Mouse (Mus musculus): ENCODE measurements at regions not wholly inside any gene's neighbourhood (a gene's known extent, or its start where the extent isn't known, plus 50 kb on each side); places are given as distances from the start of the nearest gene placed in this dataset.

DNA sequence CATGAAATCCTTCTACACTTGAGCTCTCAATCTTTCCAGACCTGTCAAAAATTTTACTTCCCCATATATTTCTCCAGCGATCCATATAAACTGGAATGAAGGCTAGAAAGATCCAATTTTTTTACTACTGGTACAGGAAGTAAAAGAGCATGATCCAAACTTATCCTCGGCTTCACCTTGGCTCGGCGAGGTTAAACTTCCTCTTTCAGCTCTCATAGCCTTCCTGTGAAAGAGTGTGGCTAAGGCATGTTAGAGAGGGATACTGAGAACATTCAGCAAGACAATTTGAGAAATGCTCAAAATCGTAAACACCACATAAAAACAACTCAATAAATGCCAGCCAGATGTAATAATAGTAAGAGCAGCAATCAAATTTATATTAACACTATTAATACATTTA, 380.3 kb upstream of the Cblb start:
- H3K27ac ChIP-seq (ENCODE audit: control insufficient read depth, insufficient read depth, low read length): no peak overlapping the region
- 36% methylated on average over 5 of the region's 5 CpGs for WGBS
- H3K36me3 ChIP-seq (ENCODE audit: control insufficient read depth, insufficient read depth, low read length): no peaks in the 10 kb centered on the region
- TF ChIP-seq CTCF (IDR thresholded peaks at IDR 0.05; ENCODE audit: borderline replicate concordance, control insufficient read depth, extremely low read depth, insufficient read depth, low read length, poor library complexity) (no peak), POLR2A (IDR thresholded peaks at IDR 0.05; ENCODE audit: control insufficient read depth, extremely low read depth, insufficient read depth, low read length, poor library complexity) (no peak)
- DNase-seq: no peak
- no peaks in the 10 kb centered on the region for H3K27me3 ChIP-seq (ENCODE audit: control insufficient read depth, insufficient read depth, low read length)
- H3K4me1 ChIP-seq (replicated peaks; ENCODE audit: control insufficient read depth, insufficient read depth, low read length): no peaks in the 10 kb centered on the region
- no peak overlapping the region for H3K4me3 ChIP-seq (ENCODE audit: control insufficient read depth, insufficient read depth, low read length)

DNA sequence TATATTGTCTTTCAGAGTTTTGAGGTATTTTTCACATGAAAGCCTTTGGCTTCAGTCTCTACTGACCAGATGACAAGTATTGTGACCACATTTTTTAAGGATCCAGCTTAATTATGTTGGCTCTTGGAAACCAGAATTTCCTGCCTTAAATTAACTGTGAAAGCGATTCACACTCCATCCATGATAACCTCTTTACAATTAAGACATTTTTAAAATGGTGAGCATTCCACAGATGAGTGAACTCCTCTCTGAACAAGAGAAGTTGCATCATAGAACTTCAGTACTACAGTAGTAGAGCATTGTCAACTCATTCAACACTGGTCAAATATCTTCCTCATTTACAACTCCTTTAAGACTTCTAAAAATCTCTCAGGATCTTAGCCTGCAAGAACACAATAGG, 369.3 kb upstream of the Cblb start:
- DNase-seq: no peak
- Histone ChIP-seq H3K36me3 (ENCODE audit: control insufficient read depth, insufficient read depth, low read length) (no peaks in the 10 kb centered on the region), H3K27me3 (ENCODE audit: control insufficient read depth, insufficient read depth, low read length) (no peaks in the 10 kb centered on the region), H3K4me3 (ENCODE audit: control insufficient read depth, insufficient read depth, low read length) (no peak overlapping the region), H3K4me1 (replicated peaks; ENCODE audit: control insufficient read depth, insufficient read depth, low read length) (no peaks in the 10 kb centered on the region), H3K27ac (ENCODE audit: control insufficient read depth, insufficient read depth, low read length) (no peak overlapping the region)
- 93% methylated on average over 1 of the region's 1 CpGs for WGBS
- TF ChIP-seq CTCF (IDR thresholded peaks at IDR 0.05; ENCODE audit: borderline replicate concordance, control insufficient read depth, extremely low read depth, insufficient read depth, low read length, poor library complexity) (no peak), POLR2A (IDR thresholded peaks at IDR 0.05; ENCODE audit: control insufficient read depth, extremely low read depth, insufficient read depth, low read length, poor library complexity) (no peak)

DNA sequence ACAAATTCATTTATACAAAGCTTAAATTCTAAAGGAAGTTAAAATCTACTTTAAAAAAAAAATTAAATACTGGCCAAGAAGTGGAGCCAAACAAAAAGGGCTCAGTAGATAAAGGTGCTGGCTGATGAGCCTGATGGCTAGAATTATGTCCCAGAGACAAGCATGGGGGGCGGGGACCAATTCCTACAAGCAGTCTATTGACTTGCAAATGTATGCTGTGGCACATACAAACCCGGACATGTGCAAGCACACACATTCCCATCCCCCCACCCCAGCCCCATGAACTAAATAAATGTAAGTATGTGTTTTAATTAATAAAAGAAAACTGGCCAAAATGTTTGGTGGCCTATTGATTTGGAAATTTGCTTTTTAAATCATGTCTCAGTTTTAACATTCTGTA, 366.7 kb upstream of the Cblb start:
- Histone ChIP-seq H3K36me3 (ENCODE audit: control insufficient read depth, insufficient read depth, low read length) (no peaks in the 10 kb centered on the region), H3K4me3 (ENCODE audit: control insufficient read depth, insufficient read depth, low read length) (no peak overlapping the region), H3K27me3 (ENCODE audit: control insufficient read depth, insufficient read depth, low read length) (no peaks in the 10 kb centered on the region), H3K4me1 (replicated peaks; ENCODE audit: control insufficient read depth, insufficient read depth, low read length) (no peaks in the 10 kb centered on the region), H3K27ac (ENCODE audit: control insufficient read depth, insufficient read depth, low read length) (no peak overlapping the region)
- WGBS: 96% methylated on average over 2 of the region's 2 CpGs
- no peak for DNase-seq
- TF ChIP-seq POLR2A (IDR thresholded peaks at IDR 0.05; ENCODE audit: control insufficient read depth, extremely low read depth, insufficient read depth, low read length, poor library complexity) (no peak), CTCF (IDR thresholded peaks at IDR 0.05; ENCODE audit: borderline replicate concordance, control insufficient read depth, extremely low read depth, insufficient read depth, low read length, poor library complexity) (no peak)

DNA sequence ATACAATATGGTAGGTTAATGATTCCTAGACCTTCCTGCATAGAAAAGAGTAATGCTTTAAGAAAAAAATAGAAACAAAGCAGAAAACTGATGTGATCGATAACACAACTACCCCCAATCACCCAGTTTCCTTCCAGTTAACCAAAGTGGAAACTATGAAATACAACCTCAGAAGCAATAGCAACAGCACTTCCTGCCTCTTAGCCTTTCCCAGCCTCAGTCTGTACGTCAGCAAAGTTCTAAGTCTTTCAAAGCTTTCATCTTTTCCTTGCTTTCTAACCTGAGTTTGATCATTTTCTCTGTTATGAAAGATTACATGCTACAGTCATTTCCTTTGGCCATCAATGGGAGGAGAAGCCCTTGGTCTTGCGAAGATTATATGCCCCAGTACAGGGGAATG, 355.9 kb upstream of the Cblb start:
- H3K4me1 ChIP-seq (replicated peaks; ENCODE audit: control insufficient read depth, insufficient read depth, low read length): peaks cover 2% of the 10 kb centered on the region; the same call in 1 of the 2 replicates
- no peak for DNase-seq
- H3K36me3 ChIP-seq (ENCODE audit: control insufficient read depth, insufficient read depth, low read length): no peaks in the 10 kb centered on the region
- H3K27ac ChIP-seq (ENCODE audit: control insufficient read depth, insufficient read depth, low read length): peak overlapping the region; percentile 75
- no peak overlapping the region for H3K4me3 ChIP-seq (ENCODE audit: control insufficient read depth, insufficient read depth, low read length)
- WGBS: 30% methylated on average over 3 of the region's 3 CpGs
- no peak for TF ChIP-seq CTCF (IDR thresholded peaks at IDR 0.05; ENCODE audit: borderline replicate concordance, control insufficient read depth, extremely low read depth, insufficient read depth, low read length, poor library complexity)
- TF ChIP-seq POLR2A (IDR thresholded peaks at IDR 0.05; ENCODE audit: control insufficient read depth, extremely low read depth, insufficient read depth, low read length, poor library complexity): no peak
- H3K27me3 ChIP-seq (ENCODE audit: control insufficient read depth, insufficient read depth, low read length): no peaks in the 10 kb centered on the region

DNA sequence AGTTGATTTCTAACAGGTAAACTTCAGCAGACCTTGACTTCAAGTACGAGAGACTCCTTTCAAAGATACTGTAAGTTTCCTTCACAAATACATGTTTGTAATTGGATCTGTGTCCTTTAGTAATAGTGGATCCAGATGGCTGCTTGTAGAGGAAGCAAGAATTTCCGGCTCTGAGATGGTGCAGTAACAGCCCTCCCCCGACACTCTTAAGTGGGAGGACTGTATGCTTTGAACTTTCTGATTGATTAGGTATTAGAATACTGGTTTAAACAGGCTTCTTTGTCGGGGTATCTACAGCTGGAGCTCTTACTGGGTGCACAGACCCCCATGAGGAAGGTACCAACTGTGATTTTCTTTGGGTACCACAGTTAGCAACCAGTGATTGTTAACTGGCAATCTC, 355.0 kb upstream of the Cblb start:
- no peak for DNase-seq
- Histone ChIP-seq H3K4me3 (ENCODE audit: control insufficient read depth, insufficient read depth, low read length) (no peak overlapping the region), H3K27ac (ENCODE audit: control insufficient read depth, insufficient read depth, low read length) (no peak overlapping the region), H3K27me3 (ENCODE audit: control insufficient read depth, insufficient read depth, low read length) (no peaks in the 10 kb centered on the region), H3K4me1 (replicated peaks; ENCODE audit: control insufficient read depth, insufficient read depth, low read length) (peaks cover 2% of the 10 kb centered on the region; the same call in 1 of the 2 replicates), H3K36me3 (ENCODE audit: control insufficient read depth, insufficient read depth, low read length) (no peaks in the 10 kb centered on the region)
- TF ChIP-seq CTCF (IDR thresholded peaks at IDR 0.05; ENCODE audit: borderline replicate concordance, control insufficient read depth, extremely low read depth, insufficient read depth, low read length, poor library complexity): no peak
- TF ChIP-seq POLR2A (IDR thresholded peaks at IDR 0.05; ENCODE audit: control insufficient read depth, extremely low read depth, insufficient read depth, low read length, poor library complexity): no peak
- 46% methylated on average over 4 of the region's 4 CpGs for WGBS

DNA sequence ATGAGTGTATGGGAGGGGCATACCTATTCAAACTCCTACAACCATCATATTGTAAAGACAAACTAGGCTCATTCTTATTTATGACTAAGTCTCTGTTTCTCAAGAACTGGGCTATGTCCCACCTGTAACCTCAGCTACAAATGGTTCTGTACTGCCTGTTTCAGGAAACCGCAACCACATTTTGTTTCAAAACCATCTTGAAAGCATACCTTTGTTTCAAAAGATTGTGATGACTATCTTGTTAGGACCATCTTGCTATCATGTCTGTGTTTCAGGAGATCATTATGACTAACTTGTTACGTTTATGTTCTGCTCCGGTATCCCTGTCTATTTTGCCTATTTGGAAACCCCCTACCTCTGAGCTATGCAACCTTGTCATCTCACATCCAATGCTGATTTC, 340.2 kb upstream of the Cblb start:
- no peak overlapping the region; the same call in 1 of the 2 replicates for H3K27ac ChIP-seq (ENCODE audit: control insufficient read depth, insufficient read depth, low read length)
- H3K36me3 ChIP-seq (ENCODE audit: control insufficient read depth, insufficient read depth, low read length): no peaks in the 10 kb centered on the region
- WGBS: 10% methylated on average over 3 of the region's 3 CpGs
- TF ChIP-seq POLR2A (IDR thresholded peaks at IDR 0.05; ENCODE audit: control insufficient read depth, extremely low read depth, insufficient read depth, low read length, poor library complexity) (no peak), CTCF (IDR thresholded peaks at IDR 0.05; ENCODE audit: borderline replicate concordance, control insufficient read depth, extremely low read depth, insufficient read depth, low read length, poor library complexity) (no peak)
- H3K4me1 ChIP-seq (replicated peaks; ENCODE audit: control insufficient read depth, insufficient read depth, low read length): no peaks in the 10 kb centered on the region
- no peak overlapping the region for H3K4me3 ChIP-seq (ENCODE audit: control insufficient read depth, insufficient read depth, low read length)
- no peaks in the 10 kb centered on the region for H3K27me3 ChIP-seq (ENCODE audit: control insufficient read depth, insufficient read depth, low read length)
- DNase-seq: peak; percentile 9

DNA sequence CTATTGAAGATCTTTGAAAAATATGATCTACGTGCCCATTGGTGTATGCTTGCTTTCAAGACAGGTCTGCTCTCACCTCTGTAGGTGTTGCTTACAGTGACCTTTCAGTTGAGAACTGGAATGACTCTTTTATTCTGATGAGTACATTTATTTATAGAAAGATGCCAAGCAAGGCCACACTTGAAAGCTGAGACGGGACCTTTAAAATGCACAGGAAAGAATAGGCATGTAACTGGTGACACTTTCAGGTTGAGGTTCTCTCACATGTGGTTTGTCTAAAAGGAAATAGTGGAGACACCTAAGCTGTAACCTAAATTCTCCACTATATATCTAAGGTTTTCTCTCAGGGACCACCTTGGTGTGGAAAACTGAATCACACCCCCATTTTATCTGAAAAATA, 326.0 kb upstream of the Cblb start:
- Histone ChIP-seq H3K4me1 (replicated peaks; ENCODE audit: control insufficient read depth, insufficient read depth, low read length) (no peaks in the 10 kb centered on the region), H3K27me3 (ENCODE audit: control insufficient read depth, insufficient read depth, low read length) (no peaks in the 10 kb centered on the region), H3K27ac (ENCODE audit: control insufficient read depth, insufficient read depth, low read length) (no peak overlapping the region), H3K4me3 (ENCODE audit: control insufficient read depth, insufficient read depth, low read length) (no peak overlapping the region), H3K36me3 (ENCODE audit: control insufficient read depth, insufficient read depth, low read length) (no peaks in the 10 kb centered on the region)
- WGBS: 19% methylated on average over 2 of the region's 2 CpGs
- no peak for DNase-seq
- TF ChIP-seq POLR2A (IDR thresholded peaks at IDR 0.05; ENCODE audit: control insufficient read depth, extremely low read depth, insufficient read depth, low read length, poor library complexity): no peak
- TF ChIP-seq CTCF (IDR thresholded peaks at IDR 0.05; ENCODE audit: borderline replicate concordance, control insufficient read depth, extremely low read depth, insufficient read depth, low read length, poor library complexity): no peak

Data from thymus, adult 2 months (tissue).